Mouse (Mus musculus): ENCODE measurements at regions not wholly inside any gene's neighbourhood (a gene's known extent, or its start where the extent isn't known, plus 50 kb on each side); places are given as distances from the start of the nearest gene placed in this dataset.

DNA sequence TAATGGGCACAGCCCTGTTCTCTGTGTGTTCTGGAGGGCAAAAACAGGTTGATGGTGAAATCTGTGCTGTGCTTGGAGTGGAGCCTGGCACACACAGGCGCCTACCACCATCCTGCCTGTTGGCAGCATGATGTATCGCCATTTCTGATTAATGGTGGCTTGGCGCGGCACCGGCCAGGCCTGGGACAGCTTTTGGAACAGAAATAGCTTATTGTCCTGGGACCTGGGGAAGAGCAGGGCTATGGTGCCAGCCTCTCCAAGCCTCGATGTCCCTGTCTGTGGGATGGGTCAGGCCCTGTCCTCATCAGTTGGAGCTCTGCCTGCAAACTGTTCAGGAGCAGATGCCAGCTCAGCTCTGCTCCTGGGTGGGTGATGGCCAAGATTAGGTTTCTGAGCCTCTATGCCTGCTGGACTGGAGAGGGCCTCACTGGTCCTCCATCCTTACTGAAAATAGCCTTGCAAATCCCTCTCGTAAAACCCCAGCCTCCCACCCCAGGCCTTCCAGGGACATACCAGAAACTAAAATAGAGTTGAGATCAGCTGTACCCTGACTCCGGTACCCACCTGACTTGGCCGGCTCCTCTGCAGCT lies 115.4 kb downstream of the Mn1 start:
- TF ChIP-seq CTCF (IDR thresholded peaks at IDR 0.05; ENCODE audit: low read depth) (no peak), EP300 (IDR thresholded peaks at IDR 0.05; ENCODE audit: low read depth) (no peak)
